Mouse (Mus musculus) kidney, adult 2 months (tissue): ENCODE measurements around the gene Pomt1. TPM values are rescaled to one million over a fixed set of nuclear protein-coding genes. Genes with fewer than 3 reads are reported as not detected.

Source experiments
- DNase-seq: peaks from one replicate; pipeline ENCODE4 v3.0.0; 2021
- H3K27ac ChIP-seq: fragments of 200-500 bp; 2 replicates; pipeline ENCODE4 v1.5.1; 2012; ENCODE audit warnings: low read depth, low read length, control low read depth, inconsistent platforms; ENCODE audit not compliant: insufficient read depth
- H3K27me3 ChIP-seq: fragments of 200-500 bp; replicated peaks from 2 replicates; pipeline ENCODE4 v1.6.1; 2012; ENCODE audit warnings: mild to moderate bottlenecking, moderate library complexity, low read length, inconsistent platforms; ENCODE audit not compliant: control insufficient read depth, insufficient read depth
- H3K36me3 ChIP-seq: fragments of 200-500 bp; 2 replicates; pipeline ENCODE4 v1.6.1; 2012; ENCODE audit warnings: mild to moderate bottlenecking, moderate library complexity, low read length, inconsistent platforms; ENCODE audit not compliant: control insufficient read depth, insufficient read depth
- H3K4me1 ChIP-seq: fragments of 200-500 bp; 2 replicates; pipeline ENCODE4 v1.6.1; 2011; ENCODE audit warnings: low read length; ENCODE audit not compliant: control insufficient read depth, insufficient read depth
- H3K4me3 ChIP-seq: fragments of 200-500 bp; 2 replicates; pipeline ENCODE4 v1.5.1; 2011; ENCODE audit warnings: mild to moderate bottlenecking, low read depth, low read length, control low read depth; ENCODE audit not compliant: insufficient read depth
- CTCF ChIP-seq: fragments of 200-500 bp; conservative IDR thresholded peaks from 2 replicates; pipeline ENCODE4 v1.5.1; 2011; ENCODE audit warnings: low read depth, mild to moderate bottlenecking, control low read depth, low read length, moderate library complexity, mixed read lengths; ENCODE audit not compliant: insufficient read depth, insufficient read length
- POLR2A ChIP-seq: fragments of 200-500 bp; IDR thresholded peaks from one replicate; pipeline ENCODE4 v1.6.1; 2011; ENCODE audit warnings: low read depth, low read length, control low read depth
- WGBS: fragments of 180-500 bp; shearing (Covaris S2); methylation state at CpG from one replicate; pipeline ENCODE4 v1.1.7; 2018; 5-methylcytosine and 5-hydroxymethylcytosine counted together
- polyA plus RNA-seq: library from polyadenylated mRNA; depleted of rRNA; stranded (reverse); fragments of >200 nt; gene quantifications from 2 replicates; pipeline ENCODE4 v1.2.3, GENCODE M21; 2012

The Pomt1 gene
- polyA plus RNA-seq, 1 experiment = 30.2 TPM

DNA sequence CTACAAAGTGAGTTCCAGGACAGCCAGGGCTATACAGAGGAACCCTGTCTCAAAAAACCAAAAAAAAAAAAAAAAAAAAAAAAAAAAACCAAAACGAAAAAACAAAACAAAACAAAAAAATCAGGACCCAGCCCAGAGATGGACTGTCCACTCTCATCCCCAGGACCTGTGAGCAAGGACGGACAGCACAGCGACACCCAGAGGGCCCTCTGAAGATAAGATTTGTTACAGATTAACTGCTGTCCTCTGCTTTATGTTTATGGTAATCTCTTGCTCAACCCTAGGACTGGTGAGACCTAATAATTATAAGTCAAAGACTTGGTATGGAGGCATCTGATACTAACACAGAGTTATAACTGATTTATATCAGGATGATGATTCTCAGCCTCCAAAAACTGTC is 39.4 kb downstream of the Pomt1 start:
- no peaks in the 10 kb centered on the region for H3K4me1 ChIP-seq
- no peak overlapping the region for H3K4me3 ChIP-seq
- WGBS = 55% methylated on average over 3 of the region's 3 CpGs
- DNase-seq = no peak
- peaks cover 3% of the 10 kb centered on the region; the same call in 1 of the 2 replicates for H3K36me3 ChIP-seq
- TF ChIP-seq POLR2A (no peak), CTCF (peak; percentile 46)
- H3K27ac ChIP-seq = no peak overlapping the region
- H3K27me3 ChIP-seq = no peaks in the 10 kb centered on the region

DNA sequence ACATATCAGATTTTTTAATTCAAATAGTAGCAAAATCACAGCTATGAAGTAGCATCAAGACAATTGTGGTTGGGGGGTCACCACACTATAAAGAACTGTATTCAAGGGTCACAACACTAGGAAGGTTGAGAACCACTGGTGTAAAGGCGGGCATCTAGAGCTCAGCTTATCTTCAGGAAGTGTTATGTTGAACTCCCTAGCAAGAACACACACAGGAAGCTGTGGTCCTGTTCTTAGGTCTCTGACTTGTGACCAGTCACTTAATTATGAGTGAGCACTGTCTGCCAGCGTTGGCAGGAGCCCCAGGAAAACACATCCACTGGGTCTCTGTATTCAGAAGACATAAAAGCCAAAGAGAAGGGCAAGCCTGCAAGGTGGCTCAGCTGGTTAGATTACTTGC is 45.9 kb downstream of the Pomt1 start:
- no peak overlapping the region for H3K4me3 ChIP-seq
- WGBS = 62% methylated on average over 2 of the region's 2 CpGs
- TF ChIP-seq POLR2A (no peak), CTCF (no peak)
- H3K27ac ChIP-seq = no peak overlapping the region
- H3K36me3 ChIP-seq = peaks cover 3% of the 10 kb centered on the region; the same call in 1 of the 2 replicates
- no peak for DNase-seq
- H3K27me3 ChIP-seq = no peaks in the 10 kb centered on the region
- H3K4me1 ChIP-seq = no peaks in the 10 kb centered on the region

DNA sequence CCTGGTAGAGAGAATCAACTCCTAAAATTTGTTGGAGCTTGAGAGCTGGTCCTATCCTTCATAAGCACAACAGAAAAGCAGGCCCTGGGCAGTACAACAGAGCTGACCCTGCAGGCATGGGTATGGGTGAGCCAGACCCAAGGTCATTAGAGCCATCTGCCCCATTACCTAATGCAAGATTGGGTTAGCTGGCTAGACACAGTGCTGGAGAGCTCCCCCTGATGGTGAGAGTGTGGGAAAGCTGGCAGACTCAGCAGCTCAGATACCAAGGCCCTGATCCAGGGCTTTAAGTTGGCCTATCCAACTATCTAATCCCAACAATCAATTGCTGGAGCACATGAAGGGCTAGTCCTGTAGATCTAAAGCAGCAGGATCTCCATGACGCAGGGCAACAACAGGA is 46.3 kb downstream of the Pomt1 start:
- WGBS = 84% methylated on average over 1 of the region's 1 CpGs
- peak; percentile 89 for TF ChIP-seq CTCF
- no peak for TF ChIP-seq POLR2A
- Histone ChIP-seq H3K27me3 (no peaks in the 10 kb centered on the region), H3K27ac (no peak overlapping the region), H3K4me1 (no peaks in the 10 kb centered on the region), H3K36me3 (peaks cover under 1% of the 10 kb centered on the region; the same call in 1 of the 2 replicates), H3K4me3 (no peak overlapping the region)
- peak; percentile 81 for DNase-seq

DNA sequence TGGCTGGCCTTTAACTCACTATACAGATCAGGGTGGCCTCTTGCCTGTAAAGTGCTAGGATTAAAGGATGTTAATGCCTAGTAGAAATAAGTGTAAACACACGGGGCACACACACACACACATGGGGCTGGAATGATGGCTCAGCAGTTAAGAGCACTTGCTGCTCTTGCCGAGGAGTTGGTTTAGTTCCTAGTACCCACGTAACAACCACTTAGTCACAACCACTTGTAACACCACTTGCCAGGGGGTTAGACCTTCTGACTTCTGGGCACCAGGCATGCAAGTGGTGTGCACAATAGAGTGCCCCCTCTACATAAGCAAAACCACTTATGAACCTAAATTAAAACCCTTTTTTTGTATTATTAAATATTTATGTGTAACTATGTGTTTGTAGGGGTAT is 47.6 kb downstream of the Pomt1 start:
- TF ChIP-seq POLR2A (no peak), CTCF (no peak)
- no peak overlapping the region for H3K4me3 ChIP-seq
- no peak overlapping the region for H3K27ac ChIP-seq
- no peaks in the 10 kb centered on the region; the same call in 1 of the 2 replicates for H3K36me3 ChIP-seq
- no peak for DNase-seq
- no peaks in the 10 kb centered on the region for H3K27me3 ChIP-seq
- WGBS = 77% methylated on average over 3 of the region's 3 CpGs
- H3K4me1 ChIP-seq = peaks cover 3% of the 10 kb centered on the region; the same call in 1 of the 2 replicates

DNA sequence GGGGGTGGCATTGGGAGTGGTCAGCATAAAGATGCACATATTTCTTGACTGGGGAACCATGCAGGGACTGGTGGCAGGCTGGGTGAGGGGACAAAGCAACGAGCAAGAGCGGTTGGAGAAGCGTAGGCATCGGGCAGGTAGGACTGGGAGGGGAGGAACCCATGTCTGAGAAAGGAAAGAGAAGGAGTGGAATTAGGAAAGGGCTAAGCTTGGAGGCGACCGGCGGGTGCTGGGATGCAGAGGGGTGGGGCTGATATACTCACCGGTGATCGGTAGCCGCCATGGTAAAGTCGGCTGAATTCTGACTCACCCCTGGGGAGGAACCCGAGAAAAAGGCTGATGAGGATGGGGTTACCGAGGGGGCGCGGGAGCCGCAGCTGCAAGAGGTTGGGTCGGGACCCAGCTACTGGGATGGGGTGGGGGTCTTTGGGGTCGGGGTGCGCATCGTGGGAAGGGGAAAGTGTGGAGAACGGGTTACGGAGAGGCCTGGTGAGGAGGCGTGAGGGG is 51.0 kb downstream of the Pomt1 start, which contains the start of gene Golga2:
Gene Golga2 (plus strand): TSS at position 51 of the 507 bp plus-strand sequence.
- Histone ChIP-seq H3K4me3 (peak within 1 kb of the TSS; percentile 91), H3K4me1 (peaks cover 9% of the 10 kb centered on the region; the same call in 1 of the 2 replicates), H3K27me3 (no peaks in the 10 kb centered on the region), H3K36me3 (no peaks in the 10 kb centered on the region; the same call in 1 of the 2 replicates), H3K27ac (peak within 1 kb of the TSS; percentile 82)
- no peak for TF ChIP-seq POLR2A
- no peak for TF ChIP-seq CTCF
- DNase-seq = no peak
- WGBS = under 1% methylated on average over 23 of the region's 23 CpGs

DNA sequence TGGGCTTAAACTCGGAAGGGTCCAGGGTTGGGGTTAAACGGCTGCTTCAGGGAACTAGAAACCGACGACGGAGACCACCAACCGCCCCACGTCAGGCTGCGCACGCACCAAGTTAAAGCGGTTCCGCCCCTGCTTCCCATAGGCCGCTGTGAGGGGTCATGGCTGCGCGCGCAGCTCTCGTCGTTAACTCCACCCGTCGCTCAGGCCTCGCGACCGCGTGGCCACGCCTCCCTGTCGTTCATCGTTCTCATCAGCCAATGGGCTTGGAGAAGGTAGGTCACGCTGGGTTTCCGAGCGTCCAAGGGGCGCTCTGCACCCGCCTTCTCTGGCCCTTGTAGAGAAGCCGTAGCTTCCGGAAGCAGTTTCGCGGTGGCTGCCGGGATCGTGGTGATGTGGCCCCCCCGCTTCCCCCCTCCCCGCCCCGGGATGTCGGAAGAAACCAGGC is 51.6 kb downstream of the Pomt1 start, which contains the start of gene Swi5:
Gene Swi5 (minus strand): TSS at position 153 of the 445 bp plus-strand sequence.
- no peaks in the 10 kb centered on the region; the same call in 1 of the 2 replicates for H3K36me3 ChIP-seq
- no peaks in the 10 kb centered on the region for H3K27me3 ChIP-seq
- WGBS = under 1% methylated on average over 40 of the region's 41 CpGs
- peak within 1 kb of the TSS; percentile 88 for H3K27ac ChIP-seq
- peak; percentile 71 for TF ChIP-seq POLR2A
- TF ChIP-seq CTCF = no peak
- H3K4me1 ChIP-seq = peaks cover 9% of the 10 kb centered on the region; the same call in 1 of the 2 replicates
- DNase-seq = peak; percentile 100
- peak within 1 kb of the TSS; percentile 91 for H3K4me3 ChIP-seq

DNA sequence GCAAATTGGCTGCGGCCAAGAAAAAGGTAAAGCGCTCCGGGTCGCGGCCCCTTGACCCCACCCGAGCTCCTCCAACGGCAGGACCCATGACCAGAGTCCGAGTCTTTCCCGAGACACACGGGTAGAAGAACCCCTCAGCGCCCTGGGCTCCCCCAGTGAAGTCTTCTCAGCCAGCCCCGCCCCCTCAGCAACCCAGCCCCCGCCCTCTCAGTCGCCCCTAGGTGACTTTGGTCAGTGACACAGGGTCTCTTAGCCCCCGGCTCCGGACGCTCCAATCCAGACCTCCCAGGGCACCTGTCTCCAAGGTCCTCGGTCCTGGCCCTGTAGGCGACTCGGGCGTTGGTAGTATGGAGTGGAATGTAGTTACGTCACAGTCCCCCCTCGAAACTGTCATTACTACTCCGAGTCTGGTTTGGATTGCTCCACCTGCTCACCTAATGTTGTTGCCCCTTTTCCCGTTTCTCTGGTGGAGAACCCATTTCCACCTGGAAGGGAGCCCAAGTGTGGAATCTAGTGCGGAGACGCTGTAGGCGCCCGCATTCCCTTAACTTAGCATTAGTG is 52.1 kb downstream of the Pomt1 start:
- H3K4me3 ChIP-seq = peak overlapping the region; percentile 91
- peak overlapping the region; percentile 88 for H3K27ac ChIP-seq
- TF ChIP-seq POLR2A (no peak), CTCF (no peak)
- no peak for DNase-seq
- H3K36me3 ChIP-seq = no peaks in the 10 kb centered on the region; the same call in 1 of the 2 replicates
- H3K27me3 ChIP-seq = no peaks in the 10 kb centered on the region
- WGBS = 2% methylated on average over 29 of the region's 29 CpGs
- peaks cover 9% of the 10 kb centered on the region; the same call in 1 of the 2 replicates for H3K4me1 ChIP-seq
